Mouse (Mus musculus) left cerebral cortex, postnatal 4 days (tissue): ENCODE measurements around the gene Ptafr. TPM values are rescaled to one million over a fixed set of nuclear protein-coding genes. Genes with fewer than 3 reads are reported as not detected.
"Not testable (repeated sequence)": the region's sequence is repeated elsewhere in the genome, so short reads cannot be mapped to it uniquely, and the experiment has no call there.

Source experiments
- DNase-seq: peaks from one replicate; pipeline ENCODE4 v3.0.0-alpha.2; 2022
- intact Hi-C: fragments of 180-260 bp; cut with DNase I; formaldehyde crosslinking; loops from one replicate; pipeline ENCODE4 v1.15.1; 2025
- total RNA-seq, 2 experiments: library from RNA; stranded (reverse); gene quantifications; 2 replicates each; pipeline ENCODE4 v1.2.3; 2021

The Ptafr gene
- total RNA-seq, 2 experiments from 2014 or later = 0.58 to 1.1 TPM

DNA sequence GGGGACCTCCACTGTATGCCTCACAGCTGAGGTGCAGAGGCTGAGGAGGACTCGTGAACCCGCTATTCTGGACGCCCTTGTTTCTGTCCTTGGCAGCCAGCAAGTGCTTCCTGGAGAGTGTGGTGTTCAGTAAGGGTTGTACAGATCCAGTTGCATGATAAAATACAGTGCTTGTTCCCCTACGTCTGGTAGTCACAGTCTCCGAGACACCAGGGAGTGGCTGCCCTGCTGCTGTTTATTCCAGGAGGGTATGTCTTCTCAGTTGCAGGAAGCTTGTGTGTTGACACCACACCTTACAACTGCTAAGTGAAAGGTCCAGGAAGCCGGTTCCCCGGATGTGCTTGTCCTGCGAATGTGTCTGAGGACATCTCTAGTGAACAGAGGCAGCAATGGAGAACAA, 9.2 kb upstream of the Ptafr start:
- intact Hi-C loops = loop anchor here (5.0 kb wide), 1 partner anchor 83 kb away; the partner anchor contains the start of gene Eya3
- no peak for DNase-seq

DNA sequence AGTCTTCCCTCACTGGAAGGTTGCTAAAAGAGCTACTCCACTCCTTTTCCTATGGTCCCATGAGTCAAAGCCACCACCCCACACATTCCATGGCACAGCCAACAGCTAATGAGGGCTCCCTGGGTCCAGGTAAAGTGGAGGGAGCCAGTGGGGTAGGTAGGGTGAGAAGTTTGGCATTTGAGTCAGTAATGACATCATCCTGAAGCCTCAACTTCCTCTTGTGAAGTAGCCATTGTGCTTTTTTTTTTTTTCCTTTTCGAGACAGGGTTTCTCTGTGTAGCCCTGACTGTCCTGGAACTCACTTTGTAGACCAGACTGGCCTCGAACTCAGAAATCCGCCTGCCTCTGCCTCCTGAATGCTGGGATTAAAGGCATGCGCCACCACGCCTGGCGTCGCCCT, 8.3 kb upstream of the Ptafr start:
- intact Hi-C loops, DNase-seq: not testable (repeated sequence)

DNA sequence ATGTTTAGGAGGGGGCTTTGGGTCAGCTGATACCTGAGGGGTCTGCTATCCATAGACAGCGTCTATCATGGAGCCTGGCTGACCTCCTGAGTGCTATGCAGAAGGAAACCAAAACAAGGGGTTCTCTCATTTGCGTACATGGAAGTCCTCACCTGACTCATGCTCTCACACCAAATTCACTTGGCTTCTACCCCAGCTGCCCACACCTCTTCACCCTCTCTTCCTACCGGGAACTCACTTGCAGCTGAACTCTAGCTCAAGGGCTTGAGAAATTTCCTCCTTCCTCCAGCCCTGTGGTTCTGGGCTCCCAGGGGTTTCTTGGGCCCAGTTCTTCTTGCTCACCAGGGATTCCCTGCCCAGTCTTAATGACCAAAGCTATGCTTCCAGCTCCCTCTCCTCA, 606 bp upstream of the Ptafr start:
- intact Hi-C loops = no loop called here
- no peak for DNase-seq

DNA sequence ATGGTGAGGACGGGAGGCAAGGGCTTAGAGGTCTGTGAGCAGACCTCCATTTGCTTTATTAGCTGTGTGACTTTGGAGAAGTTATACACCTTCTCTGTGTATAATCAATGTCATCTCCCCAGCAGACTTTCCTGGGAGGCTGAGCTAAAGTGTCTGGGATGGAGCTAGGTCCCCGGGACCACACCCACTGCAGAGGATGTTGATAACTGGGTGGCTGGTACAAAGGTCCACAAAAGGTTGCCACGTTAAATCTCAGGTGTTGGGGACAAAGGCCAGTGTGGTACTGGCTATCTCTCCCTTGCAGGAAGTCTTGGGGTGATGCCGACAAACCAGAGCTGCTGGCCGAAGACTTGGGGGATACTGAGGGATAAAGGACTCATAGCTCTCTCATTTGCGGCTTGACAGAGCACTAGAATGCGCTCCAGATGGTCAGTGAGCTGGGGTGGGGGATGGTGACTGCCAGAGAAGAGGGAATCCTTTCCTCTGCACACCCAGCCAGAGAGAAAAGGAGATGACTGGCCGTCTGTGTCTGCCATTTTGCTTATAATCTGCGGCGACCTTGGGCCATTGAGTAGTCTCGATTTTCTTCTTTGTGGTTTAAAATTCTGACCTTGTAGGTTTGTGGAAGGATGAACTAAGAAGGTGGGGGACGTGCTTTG, 1.4 kb downstream of the Ptafr start:
- intact Hi-C loops = no loop called here
- DNase-seq = peak; percentile 59

- peak; percentile 59 for DNase-seq
- intact Hi-C loops = no loop called here
Measured at GRCm38 (mm10) chr4:132567361-132567779, 3.5 kb downstream of the Ptafr start.

DNA sequence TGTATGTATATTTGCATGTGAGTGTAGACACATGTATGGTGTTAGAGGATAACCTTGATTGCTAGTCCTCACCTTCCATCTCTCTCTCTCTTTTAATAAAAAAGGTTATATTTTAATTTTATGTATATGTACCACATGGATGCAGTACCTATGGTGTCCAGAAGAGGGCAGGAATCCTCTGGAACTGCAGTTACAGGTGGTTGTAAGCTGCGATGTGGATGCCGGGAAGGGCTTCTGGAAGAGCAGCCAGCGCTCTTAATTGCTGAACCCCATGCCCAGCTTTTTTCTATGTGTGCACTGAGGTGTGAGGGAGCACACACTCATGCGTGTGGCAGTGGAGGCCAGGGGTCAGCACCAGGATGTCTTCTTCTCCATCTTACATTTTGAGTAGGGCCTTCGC, 5.2 kb downstream of the Ptafr start:
- no peak for DNase-seq
- intact Hi-C loops = no loop called here

GRCm38 (mm10) chr4:132571190-132571589, 7.3 kb downstream of the Ptafr start:
- DNase-seq = no peak
- intact Hi-C loops = no loop called here

DNA sequence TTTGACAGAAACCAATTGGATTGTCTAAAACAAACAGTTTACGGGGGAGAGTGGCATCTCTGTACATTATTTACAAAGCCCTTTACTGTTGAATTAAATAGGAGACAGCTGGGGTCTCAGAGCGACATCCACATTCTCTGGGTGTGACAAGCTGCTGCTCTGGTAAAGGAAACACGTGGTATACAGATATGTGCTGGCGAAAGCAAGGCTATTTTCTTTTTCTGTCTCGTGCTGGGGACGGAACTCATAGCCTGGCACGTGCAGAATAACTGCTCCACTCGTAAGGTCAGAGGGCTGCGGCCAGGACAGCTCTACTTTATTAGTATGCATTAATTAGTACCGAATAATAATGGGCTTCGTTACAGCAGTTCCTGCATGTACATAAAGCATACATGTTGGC, 9.5 kb downstream of the Ptafr start:
- DNase-seq = no peak
- intact Hi-C loops = no loop called here

GRCm38 (mm10) chr4:132574809-132575347, 11.0 kb downstream of the Ptafr start:
- no peak for DNase-seq
- intact Hi-C loops = no loop called here

DNA sequence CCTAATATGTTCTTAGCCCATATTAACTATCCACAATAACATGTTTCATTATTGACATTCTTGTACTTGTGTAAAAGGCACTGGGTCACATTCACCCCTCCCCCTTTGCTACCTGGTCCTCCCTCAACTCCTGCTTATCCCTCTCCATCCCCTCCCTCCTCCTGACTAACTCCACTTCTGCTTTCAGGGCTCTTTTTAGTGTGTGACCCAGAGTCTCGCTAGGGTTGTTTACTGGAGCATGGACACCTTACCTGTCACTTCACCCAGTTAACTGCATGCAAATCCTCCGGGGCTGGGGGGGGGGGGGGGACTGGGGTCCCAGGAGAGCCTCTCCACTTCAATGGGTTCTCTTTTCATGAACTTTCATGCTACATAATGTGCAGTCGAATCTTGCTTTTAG, 19.9 kb downstream of the Ptafr start:
- intact Hi-C loops = no loop called here
- DNase-seq = no peak

- no peak for DNase-seq
- intact Hi-C loops = no loop called here
Measured at GRCm38 (mm10) chr4:132584975-132585374, 21.1 kb downstream of the Ptafr start.

- no peak for DNase-seq
- intact Hi-C loops = no loop called here
Measured at GRCm38 (mm10) chr4:132586282-132586681, 22.4 kb downstream of the Ptafr start.

- intact Hi-C loops = no loop called here
- no peak for DNase-seq
Measured at GRCm38 (mm10) chr4:132588512-132588911, 24.6 kb downstream of the Ptafr start.

DNA sequence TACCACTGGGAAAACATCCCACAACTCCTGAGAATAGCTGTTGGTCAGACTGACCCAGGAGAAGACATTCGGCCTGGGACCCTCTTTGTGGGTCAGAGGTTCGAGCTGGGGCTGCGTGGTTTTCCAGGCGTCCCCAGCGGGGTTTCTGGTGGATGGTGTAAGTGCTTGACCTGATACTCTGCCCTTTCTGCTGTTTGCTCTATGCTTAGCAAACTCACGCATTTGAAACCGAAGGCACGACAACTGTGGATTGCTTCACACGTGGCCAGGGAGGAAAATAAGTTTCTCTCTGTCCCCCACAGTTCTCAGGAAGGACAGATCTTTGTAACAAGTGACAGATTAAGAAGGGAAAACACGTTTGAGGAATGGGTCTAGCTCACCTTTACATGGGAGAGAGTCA, 26.8 kb downstream of the Ptafr start:
- DNase-seq = no peak
- intact Hi-C loops = no loop called here

DNA sequence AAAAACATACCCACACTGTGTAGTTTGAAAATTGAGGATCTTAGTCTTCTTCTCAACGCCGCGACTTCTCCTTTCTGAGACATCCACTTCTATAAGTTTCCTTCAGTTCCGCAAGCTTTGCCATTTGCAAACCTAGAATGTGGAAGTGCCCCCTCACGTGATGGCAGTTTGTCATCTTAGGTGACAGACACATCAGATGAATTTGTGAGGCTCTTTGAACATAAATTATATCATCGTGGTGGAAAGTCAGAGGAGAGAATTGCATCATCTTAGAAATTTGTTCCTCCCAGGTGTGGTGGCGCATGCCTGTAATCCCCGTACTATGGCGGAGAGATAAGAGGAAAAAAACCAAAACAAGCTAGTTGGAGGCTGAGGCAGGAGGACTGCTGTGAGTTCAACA, 29.1 kb downstream of the Ptafr start:
- intact Hi-C loops = no loop called here
- no peak for DNase-seq

DNA sequence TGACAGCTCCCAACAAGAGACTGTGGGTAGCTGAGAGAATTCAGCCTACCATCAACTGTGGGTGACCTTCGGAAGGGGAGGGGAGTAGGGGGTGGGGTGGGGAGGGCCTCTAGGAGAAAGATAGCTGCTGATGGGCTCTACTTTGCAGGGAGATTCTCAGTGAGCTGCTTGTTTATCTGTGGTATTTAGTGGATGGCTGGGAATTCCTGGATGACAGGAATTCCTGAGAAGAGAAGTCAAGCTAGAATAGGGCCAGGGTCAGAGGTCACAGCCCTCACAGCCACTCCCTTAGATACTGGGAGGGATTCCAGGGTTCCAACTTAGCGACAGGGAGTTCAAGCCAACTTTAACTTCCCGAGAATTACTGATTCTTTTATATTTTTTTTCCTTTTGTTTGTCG, 30.3 kb downstream of the Ptafr start:
- intact Hi-C loops = no loop called here

DNA sequence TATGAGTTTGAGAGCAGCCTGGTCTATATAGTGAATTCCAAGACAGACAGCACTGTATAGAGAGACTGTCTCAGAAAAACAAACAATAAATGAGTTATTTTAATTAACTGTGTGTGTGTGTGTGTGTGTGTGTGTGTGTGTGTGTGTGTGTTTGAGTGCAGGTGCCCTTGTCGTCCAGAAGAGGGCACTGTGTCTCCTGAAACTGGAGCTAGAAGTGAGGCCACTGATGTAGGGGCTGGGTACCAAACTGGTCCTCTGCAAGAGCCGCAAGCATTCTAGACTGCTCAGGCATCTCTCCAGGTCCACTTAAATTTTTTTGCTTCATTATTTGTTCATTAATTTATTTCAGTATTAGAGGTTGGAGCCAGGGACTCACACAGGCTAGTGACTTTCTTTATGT, 35.0 kb downstream of the Ptafr start:
- no peak for DNase-seq
- intact Hi-C loops = no loop called here

More for the DNA sequence above, 30.3 kb downstream of the Ptafr start:
- no peak for DNase-seq

DNA sequence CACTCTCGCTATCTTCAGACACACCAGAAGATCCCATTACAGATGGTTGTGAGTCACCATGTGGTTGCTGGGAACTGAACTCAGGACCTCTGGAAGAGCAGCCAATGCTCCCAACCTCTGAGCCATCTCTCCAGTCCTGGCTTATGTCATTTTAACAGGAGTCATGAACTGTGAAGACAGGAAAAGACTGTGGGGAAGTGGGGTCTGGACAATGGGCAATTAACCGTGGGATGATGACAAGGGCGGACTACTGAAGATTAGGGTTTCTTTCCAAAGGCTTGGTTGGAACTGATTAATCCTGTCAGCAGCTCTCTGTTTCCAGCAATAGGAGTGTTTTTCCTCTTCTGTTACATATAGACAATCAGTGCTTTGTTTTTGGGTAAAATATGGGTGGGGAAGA, 35.9 kb downstream of the Ptafr start:
- DNase-seq = no peak
- intact Hi-C loops = no loop called here

- intact Hi-C loops = no loop called here
- DNase-seq = no peak
Measured at GRCm38 (mm10) chr4:132600465-132600864, 36.6 kb downstream of the Ptafr start.

GRCm38 (mm10) chr4:132601242-132601641, 37.4 kb downstream of the Ptafr start:
- DNase-seq, intact Hi-C loops: not testable (repeated sequence)

DNA sequence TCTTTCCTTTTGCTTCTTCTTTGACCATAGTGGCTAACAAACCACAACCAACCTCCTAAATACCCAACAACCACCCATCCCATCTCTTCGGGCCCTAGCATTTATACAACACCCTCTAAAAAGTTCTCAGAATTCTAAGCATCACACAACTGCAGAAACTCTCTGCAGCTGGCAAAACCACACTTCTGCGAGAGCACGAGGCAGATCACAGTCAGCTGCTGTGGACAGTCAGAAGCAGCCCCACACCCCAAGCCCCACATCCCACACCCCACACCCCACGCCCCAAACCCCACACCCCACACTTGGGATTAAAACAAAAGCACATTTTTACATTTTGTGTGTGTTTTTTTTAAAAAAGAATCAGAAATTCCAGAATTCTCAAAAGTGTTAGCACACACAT, 39.6 kb downstream of the Ptafr start:
- intact Hi-C loops = no loop called here
- DNase-seq = no peak

DNA sequence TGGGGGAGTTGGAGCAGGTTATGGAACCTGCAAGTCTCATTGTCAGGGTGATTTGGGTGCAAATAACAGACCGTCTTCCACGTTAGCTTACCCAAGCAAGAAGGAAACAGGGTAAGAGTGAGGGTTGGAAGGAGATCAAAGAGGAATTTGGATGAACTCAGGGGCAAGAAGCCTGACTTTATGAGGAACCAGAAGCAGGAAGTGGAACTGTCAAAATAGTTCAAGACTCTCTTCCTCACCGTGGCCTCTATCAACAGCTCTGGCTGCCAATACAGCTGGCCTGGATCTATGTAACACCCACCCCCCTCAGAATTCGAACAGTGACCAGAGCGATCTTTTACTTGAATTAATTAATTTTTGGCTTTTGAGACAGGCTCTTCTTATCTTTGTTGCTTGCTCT, 41.9 kb downstream of the Ptafr start:
- no peak for DNase-seq
- intact Hi-C loops = no loop called here

DNA sequence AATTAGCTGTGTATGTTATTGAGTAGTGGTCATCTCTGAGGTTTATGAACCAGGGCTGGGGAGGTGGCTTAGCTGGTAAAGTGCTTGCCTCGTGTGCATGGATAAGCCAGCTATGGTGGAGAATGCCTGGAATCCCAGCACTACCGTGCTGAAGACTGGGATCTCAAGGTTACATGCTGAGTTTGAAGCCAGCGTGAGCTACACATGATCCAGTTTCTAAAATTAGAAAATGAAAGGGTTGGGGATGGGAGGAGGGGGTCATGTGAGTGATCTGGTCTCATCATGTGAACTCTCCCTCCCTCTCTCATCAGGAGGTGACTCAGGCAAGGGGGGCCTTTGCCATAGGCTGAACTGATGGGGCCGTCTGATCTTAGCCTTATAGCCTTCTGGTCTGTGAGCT, 44.3 kb downstream of the Ptafr start:
- intact Hi-C loops = no loop called here
- DNase-seq = no peak
